Mouse (Mus musculus): Measurements from ENCODE around the gene Piezo1.

The Piezo1 gene

GRCm38 (mm10) chr8:122433269-122433905 is 117.7 kb downstream of the Piezo1 start:
- no peak for ATAC-seq (ENCODE audit: insufficient number of reproducible peaks, low FRiP score, low TSS enrichment)

- no peak for ATAC-seq (ENCODE audit: insufficient number of reproducible peaks, low FRiP score, low TSS enrichment)
Observed at GRCm38 (mm10) chr8:122432443-122433268, 118.5 kb downstream of the Piezo1 start, which contains the start of gene Cyba. TSS of gene Cyba (minus strand) at chr8:122432930.

Measured in cerebellum, adult (tissue).